Mouse (Mus musculus) erythroblast, embryonic 14.5 days (primary cell): ENCODE data around the gene Paqr5.

ENCODE experiments used
- GATA1 ChIP-seq: IDR thresholded peaks from 2 replicates; pipeline ENCODE4 v1.6.1; 2012; ENCODE audit warnings: low read length, inconsistent platforms, mixed read lengths
- TAL1 ChIP-seq: IDR thresholded peaks from 3 replicates; pipeline ENCODE4 v1.6.1; 2012; ENCODE audit warnings: low read length, inconsistent platforms, mixed read lengths

DNA sequence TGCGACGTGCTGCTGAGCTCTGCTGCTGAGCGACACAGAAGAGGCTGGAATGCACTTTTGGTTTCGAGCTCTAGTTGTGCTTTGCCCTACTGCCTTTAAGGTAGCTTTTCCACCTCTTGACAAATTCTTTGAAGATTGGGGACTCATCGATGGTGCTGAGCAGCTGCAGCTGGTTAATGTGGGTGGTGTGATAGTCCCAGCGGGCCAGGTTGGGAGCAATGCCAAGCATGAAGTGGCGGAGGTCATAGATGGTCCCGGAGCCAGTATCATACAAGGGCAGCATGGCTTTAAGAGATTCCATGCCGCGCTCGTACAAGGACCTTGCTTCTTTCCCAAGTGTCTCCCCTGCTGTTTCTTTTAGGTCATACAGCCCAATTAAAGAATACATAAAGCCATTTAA lies 33.3 kb upstream of the Paqr5 start:
- TF ChIP-seq TAL1: no peak
- TF ChIP-seq GATA1: no peak
